Mouse (Mus musculus) T-cell, adult 66 days (primary cell): ENCODE data around the gene Lamb2. TPM values are rescaled to one million over a fixed set of nuclear protein-coding genes. Genes with fewer than 3 reads are reported as not detected.

Source experiments
- total RNA-seq, 2 experiments: library from RNA; stranded (reverse); gene quantifications; 3 replicates in 1 of 2; 4 replicates in 1 of 2; pipeline ENCODE4 v1.2.4; 2023

Lamb2 gene
- under 1 TPM in 1 of 2 experiments, not detected in 1; 0.30 TPM for total RNA-seq

GRCm38 (mm10) chr9:108479721-108480351, at the start of gene Lamb2:
Lamb2 (plus strand) TSS chr9:108479736.

GRCm38 (mm10) chr9:108436182-108436581, 43.4 kb upstream of the Lamb2 start, which contains the start of gene BC048562:
BC048562 (plus strand) TSS chr9:108436482.

GRCm38 (mm10) chr9:108460319-108461178, 19.0 kb upstream of the Lamb2 start, which contains the start of gene Ccdc71:
Ccdc71 (plus strand) TSS chr9:108460527.

GRCm38 (mm10) chr9:108461181-108461631, 18.3 kb upstream of the Lamb2 start, which contains the start of gene Klhdc8b:
Klhdc8b (minus strand) TSS chr9:108461581.

GRCm38 (mm10) chr9:108490559-108491285, 11.2 kb downstream of the Lamb2 start, which contains the start of gene Usp19:
Usp19 (plus strand) TSS chr9:108490602.

GRCm38 (mm10) chr9:108507619-108508434, 28.3 kb downstream of the Lamb2 start, which contains the start of gene Qars:
Qars (plus strand) TSS chr9:108507706.

GRCm38 (mm10) chr9:108516380-108517251, 37.1 kb downstream of the Lamb2 start, which contains the start of gene Qrich1:
Qrich1 (plus strand) TSS chr9:108516806.

Other genes starting within 250 kb of the Lamb2 start
- gene Dag1, start 215.8 kb upstream of the Lamb2 start, total RNA-seq = 10 to 100 TPM; 32.0 to 33.0 TPM
- 1 to 10 TPM; 2.9 to 3.2 TPM for gene Nicn1, start 189.3 kb upstream of the Lamb2 start, total RNA-seq
- gene Amt, start 182.9 kb upstream of the Lamb2 start, total RNA-seq = 1 to 10 TPM; 1.9 to 2.3 TPM
- gene Rhoa, start 173.6 kb upstream of the Lamb2 start, total RNA-seq = 100 to 1,000 TPM; 347 to 351 TPM
- 10 to 100 TPM; 10.4 to 11.9 TPM for gene Tcta, start 173.6 kb upstream of the Lamb2 start, total RNA-seq
- gene Gpx1, start 140.8 kb upstream of the Lamb2 start, total RNA-seq = 100 to 1,000 TPM; 212 to 222 TPM
- 100 to 1,000 TPM; 154 to 155 TPM for gene Usp4, start 131.9 kb upstream of the Lamb2 start, total RNA-seq
- gene 1700102P08Rik, start 86.9 kb upstream of the Lamb2 start, total RNA-seq = 10 to 100 TPM in 1 of 2 experiments, 1 to 10 TPM in 1; 7.6 to 10.3 TPM
- gene Ccdc36, start 51.3 kb upstream of the Lamb2 start, total RNA-seq = under 1 TPM in 1 of 2 experiments, not detected in 1; 0.18 TPM
- not detected for gene BC048562, start 43.3 kb upstream of the Lamb2 start, total RNA-seq
- 10 to 100 TPM; 37.6 to 40.0 TPM for gene Ccdc71, start 19.2 kb upstream of the Lamb2 start, total RNA-seq
- gene Klhdc8b, start 18.2 kb upstream of the Lamb2 start, total RNA-seq = 1 to 10 TPM; 4.3 to 5.6 TPM
- gene Usp19, start 10.9 kb downstream of the Lamb2 start, total RNA-seq = 100 to 1,000 TPM; 288 to 319 TPM
- 100 to 1,000 TPM; 207 to 272 TPM for gene Qars, start 28.0 kb downstream of the Lamb2 start, total RNA-seq
- 100 to 1,000 TPM; 216 to 233 TPM for gene Qrich1, start 37.1 kb downstream of the Lamb2 start, total RNA-seq
- 100 to 1,000 TPM; 181 to 194 TPM for gene Impdh2, start 80.5 kb downstream of the Lamb2 start, total RNA-seq
- 10 to 100 TPM; 25.9 to 27.1 TPM for gene Ndufaf3, start 87.7 kb downstream of the Lamb2 start, total RNA-seq
- gene Dalrd3, start 90.2 kb downstream of the Lamb2 start, total RNA-seq = 10 to 100 TPM; 54.9 to 68.4 TPM
- 10 to 100 TPM; 30.1 to 33.2 TPM for gene Wdr6, start 99.0 kb downstream of the Lamb2 start, total RNA-seq
- gene P4htm, start 117.9 kb downstream of the Lamb2 start, total RNA-seq = 10 to 100 TPM; 10.0 to 10.5 TPM
- 100 to 1,000 TPM; 128 TPM for gene Arih2, start 169.7 kb downstream of the Lamb2 start, total RNA-seq
- gene Slc25a20, start 182.4 kb downstream of the Lamb2 start, total RNA-seq = 10 to 100 TPM; 19.4 to 24.9 TPM
- 10 to 100 TPM; 12.4 to 14.4 TPM for gene Prkar2a, start 209.6 kb downstream of the Lamb2 start, total RNA-seq